Mouse (Mus musculus) cerebellum, adult 18-20 months (tissue): ENCODE results near the gene Tuba1a.
"Not testable (repeated sequence)": the region's sequence is repeated elsewhere in the genome, so short reads cannot be mapped to it uniquely, and the experiment has no call there.

Source experiments
- DNase-seq, 2 experiments: peaks; one replicate each; pipeline ENCODE4 v3.0.0; 2021

The Tuba1a gene

DNA sequence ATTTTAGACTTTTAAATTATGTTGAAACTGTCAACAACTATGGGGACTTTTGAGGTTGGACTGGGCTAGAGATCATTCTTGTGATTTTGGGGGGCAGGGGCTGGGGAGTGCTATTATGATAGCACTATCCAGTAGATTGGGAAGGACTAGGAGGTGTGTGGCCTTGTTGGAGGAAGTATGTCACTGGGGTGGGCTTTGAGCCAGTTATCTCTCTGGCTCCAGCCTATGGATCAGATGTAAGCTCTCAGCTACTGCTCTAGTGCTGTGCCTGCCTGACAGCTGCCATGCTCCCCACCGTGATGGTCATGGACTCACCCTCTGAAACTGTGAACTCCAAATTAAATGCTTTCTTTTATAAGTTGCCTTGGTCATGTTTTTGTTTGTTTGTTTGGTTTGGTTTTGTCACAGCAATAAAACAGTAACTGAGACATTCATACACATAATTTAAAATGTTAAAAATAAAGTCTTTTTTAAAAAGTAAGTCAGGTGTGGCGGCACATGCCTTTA, 30.4 kb downstream of the Tuba1a start:
- DNase-seq = no peak

DNA sequence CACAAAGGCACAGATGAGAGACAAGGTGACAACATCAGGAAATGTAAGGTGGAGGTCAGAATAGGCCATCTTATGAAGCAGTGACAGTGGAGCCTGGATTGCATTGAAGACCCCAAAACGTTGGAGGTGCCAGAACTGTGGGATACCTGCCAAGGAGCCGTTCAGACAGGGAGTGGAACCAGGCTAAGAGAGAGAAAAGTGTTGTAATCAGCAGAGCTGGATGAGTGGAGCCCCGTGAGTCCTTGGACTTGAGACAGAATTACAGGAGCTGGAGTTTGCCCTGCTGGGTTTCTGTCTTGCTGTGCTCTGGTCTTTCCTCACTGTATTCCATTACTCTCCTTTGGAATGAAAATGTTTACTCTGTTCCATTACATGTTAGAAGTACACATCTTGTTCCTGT, 30.9 kb downstream of the Tuba1a start:
- no peak for DNase-seq

DNA sequence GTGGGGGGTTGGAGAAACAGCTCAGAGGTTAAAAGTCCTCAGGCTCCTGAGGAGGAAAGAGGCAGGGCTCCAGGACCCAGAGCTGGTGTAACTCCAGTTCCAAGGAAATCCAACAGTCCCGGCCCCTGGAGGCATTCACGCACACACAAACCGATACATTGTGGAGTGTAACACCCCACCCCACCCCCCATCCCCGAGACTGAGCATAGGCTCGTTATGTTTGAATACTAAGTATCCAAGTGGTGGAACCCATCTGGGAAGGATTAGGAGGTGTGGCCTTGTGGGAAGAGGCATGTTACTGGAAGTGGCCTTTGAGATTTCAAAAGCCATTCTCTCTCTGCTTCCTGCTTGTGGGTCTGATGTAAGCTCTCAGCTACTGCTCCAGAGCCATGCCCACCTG, 32.0 kb downstream of the Tuba1a start:
- DNase-seq = no peak

DNA sequence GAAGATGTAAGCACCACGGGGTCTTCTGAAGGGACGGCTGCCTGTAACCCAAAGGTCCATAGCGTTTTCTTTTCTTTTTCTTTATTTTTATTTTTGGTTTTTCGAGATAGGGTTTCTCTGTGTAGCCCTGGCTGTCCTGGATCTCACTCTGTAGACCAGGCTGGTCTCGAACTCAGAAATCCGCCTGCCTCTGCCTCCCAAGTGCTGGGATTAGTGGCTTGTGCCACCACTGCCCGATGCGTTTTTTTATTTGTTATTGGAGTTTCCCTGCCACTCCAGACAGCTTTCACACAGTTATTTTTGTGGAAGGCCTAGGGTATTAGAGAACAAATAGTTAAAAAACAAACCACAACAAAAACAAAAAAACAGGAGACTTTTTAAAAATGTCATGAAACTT, 35.0 kb downstream of the Tuba1a start:
- DNase-seq = not testable (repeated sequence)

DNA sequence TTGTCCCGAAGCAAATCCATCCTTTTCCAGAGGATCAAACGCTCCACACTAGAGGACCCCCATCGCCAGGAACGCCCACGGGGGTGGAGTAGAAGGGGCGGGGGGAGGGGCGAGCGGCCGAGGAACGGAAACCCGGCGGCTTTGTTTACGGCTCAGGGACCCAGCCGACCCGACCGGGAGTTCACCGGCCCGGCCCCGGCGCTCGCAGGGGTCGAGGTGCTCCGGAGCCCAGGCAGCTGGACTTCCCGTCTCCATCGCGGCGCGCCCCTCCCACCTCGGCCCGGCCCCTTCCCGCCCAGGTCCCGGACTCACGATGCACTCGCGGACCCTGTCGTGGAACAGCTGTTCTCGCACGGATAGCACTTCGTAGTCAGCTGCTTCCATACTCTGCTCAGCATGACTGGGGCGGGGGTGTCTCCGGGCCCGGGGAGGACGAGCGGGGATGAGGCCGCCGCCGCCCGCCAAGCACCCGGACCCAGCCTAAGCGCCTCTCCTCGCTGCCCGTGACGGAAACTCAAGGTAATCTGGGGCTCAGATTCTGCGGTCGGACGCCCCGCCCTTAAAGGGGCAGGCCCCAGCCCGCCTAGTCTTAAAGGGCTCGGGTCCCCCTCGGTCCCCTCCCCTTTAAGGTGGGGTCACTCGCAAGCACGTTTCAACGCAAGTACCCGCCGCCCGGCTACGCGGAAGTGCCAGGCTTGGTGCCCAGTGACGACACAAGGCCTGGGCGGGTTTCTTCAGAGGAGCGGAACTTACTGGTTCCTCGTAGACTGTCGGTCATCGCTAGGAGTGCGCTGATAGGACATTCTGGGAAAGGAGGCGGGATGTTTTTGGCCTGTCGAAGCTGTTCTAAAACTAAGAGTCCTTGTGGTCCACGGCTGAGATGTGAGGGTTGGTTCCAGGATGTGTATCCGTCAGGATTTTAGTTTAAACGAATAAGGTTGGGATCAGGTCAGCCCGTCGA, 35.7 kb downstream of the Tuba1a start, which contains the start of gene Lmbr1l:
Gene Lmbr1l (minus strand): TSS at position 694 of the 961 bp plus-strand sequence.
- DNase-seq = peak; percentile 98 to 100

DNA sequence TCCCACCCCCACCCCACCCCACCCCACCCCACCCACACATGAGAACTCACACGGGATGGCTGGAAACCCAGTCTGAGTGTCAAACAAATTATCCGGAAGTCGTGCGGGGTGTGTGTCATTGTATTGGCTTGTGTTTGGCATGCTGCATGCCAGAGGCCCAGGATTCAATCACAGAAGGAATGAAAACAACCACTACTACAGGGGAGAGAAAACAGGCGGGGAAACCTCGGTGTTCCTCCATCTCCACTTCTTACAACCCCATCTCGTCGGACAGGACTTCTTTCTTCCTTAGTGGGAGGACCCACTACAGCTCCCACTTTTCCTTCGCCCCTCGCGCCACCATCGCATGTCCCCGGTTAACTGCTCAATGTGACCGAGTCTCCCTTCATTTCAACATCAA, 36.4 kb downstream of the Tuba1a start:
- DNase-seq = peak in 1 of 2 experiments; percentile 13

DNA sequence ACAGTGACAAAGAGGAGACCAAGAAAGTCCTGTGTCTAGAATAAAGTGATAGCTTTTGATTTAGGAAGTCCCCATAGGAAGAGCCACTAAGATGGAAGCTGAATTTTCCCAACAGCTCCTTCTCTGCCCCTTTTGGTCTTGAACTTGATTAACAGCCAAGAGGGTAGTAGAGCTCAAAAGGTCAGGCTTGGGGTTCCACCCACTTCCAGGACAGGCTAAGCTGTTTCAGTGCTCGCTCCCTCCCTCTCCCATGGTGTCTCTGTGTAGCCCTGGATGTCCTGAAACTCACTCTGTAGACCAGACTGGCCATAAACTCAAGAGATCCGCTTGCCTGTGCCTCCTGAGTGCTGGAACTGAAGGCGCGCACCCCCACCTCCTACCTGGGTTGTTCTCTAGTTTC, 37.5 kb downstream of the Tuba1a start:
- DNase-seq = no peak

DNA sequence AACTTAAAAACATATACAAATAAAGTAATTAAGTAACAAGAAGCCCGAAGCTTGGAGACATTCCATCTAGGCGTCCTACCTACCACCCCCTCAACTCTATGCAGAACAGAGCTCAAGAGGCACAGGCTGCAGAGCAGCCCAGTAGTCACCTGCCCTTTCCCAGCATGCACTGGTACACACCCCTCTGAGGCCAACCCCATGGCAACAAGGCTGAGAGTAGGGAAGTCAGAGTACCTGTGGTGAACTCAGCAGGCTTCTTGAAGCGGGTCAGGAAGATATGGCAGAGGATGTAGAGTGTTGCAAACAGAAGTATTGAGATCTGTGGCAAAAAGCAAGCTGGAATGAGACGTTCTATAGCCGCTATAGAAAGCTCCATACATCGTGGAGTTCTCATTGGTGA, 38.6 kb downstream of the Tuba1a start:
- DNase-seq = no peak

DNA sequence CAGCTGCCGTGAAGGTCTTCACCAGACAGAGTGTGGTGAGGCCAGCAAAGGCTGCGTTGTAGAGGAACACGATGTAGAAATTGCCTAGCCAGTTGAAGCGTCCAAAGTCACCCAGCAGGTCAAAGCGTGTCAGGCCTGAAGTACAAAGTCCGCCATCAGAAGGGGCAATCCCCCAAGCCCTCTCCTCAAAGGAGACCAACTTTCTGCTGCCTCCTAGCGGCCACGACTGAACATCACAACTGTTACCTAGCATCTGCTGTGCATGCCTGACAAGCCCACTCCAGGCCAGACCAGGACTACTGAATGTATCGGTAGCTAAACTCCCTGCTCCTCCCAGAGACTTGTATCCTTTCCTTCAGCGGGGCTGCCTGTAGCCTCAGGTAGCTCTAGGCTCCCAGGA, 48.8 kb downstream of the Tuba1a start:
- peak; percentile 38 to 49 for DNase-seq

DNA sequence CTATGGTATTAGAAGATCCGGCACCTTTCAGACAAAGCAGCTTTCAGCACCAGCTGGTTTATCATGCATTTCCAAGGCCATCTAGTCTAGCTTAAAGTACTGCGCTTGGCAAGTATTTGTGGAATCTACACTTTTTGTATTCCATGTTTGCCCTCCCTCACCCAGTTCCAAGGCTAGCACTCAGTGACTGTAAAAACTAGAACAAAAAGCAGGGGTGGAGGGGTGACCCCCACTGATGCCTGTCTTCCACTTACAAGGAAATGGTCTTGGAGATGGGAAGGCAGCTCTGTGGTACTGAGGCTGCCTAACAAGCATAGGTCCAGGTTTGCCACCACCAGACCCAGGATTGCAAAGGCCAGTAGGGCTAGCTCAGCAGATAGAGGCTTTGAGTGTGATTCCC, 50.9 kb downstream of the Tuba1a start:
- DNase-seq = no peak

DNA sequence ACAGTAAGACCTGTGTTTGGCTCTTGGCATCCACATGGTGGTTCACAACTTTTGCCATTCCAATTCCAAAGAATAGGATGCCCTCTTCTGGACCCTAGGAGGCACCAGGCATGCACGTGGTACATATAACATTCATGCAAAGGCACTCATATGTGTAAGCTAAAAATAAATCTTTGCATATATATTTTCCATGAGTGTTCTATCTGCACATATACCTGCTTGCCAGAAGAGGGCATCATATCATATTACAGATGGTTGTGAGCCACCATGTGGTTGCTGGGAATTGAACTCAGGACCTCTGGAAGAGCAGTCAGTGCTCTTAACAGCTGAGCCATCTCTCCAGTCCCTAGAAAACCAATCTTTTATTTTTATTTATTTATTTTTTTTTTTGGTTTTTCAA, 52.0 kb downstream of the Tuba1a start:
- no peak for DNase-seq
